Mouse (Mus musculus) liver, embryonic 14.5 days (tissue): Measurements from ENCODE around the gene Mcat.

Experiments
- CTCF ChIP-seq: IDR thresholded peaks from 2 replicates; pipeline ENCODE4 v1.5.1; 2016; ENCODE audit warnings: antibody characterized with exemption, low read depth, control low read depth
- EP300 ChIP-seq: IDR thresholded peaks from 2 replicates; pipeline ENCODE4 v1.6.1; 2016; ENCODE audit warnings: antibody characterized with exemption, low read depth

DNA sequence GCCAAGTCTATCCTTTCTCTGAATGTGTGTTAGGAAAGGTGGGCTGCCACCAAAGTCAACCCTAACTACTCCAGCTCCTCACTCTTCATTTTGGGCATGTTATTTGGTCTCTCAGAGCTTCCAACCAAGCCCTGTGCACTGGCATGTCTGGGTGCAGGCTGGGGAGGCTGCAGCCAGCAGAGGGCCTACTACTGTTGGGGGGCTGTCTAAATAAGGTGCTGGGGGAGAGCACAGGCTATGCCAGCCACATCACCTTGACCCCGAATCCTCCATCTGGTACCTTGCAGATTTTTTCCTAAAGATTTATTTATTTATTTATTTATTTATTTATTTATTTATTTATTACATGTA is 39.4 kb upstream of the Mcat start:
- peak; percentile 48 for TF ChIP-seq CTCF
- no peak for TF ChIP-seq EP300
